In the genomic region with DNA sequence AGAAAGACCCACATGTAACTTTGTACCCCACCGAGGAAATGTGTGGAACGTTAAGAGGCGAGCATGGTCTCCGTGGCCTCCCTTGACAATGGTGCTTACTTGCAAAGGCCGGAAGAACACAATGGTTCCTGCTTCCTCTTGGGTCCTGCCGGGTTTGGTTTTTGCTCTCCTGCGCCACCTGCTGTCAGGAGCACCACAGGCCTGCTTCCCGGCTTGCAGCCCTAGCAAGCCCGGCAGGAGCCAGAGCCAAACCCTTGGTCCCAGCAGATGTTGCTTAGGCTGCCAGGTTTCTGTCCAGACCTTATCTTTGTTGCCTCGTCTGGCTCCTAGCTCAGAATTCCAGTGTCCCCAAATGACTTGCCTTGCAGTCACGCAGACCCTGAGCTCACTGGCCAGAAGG, we compare ENCODE assay signal across 8 mouse cellular contexts.
DNase-seq lines count a peak whose midpoint lies in the region; ATAC-seq and TF ChIP-seq lines count a peak whose summit lies in the region.

No protein-coding gene starts in this region.

- H3K9ac ChIP-seq in intestine, embryonic 14.5 days (ENCODE audit: low read length): no peak overlapping the region
- no peak overlapping the region for H3K9ac ChIP-seq in intestine, embryonic 16.5 days (ENCODE audit: low read depth, low read length)
- H3K9ac ChIP-seq in midbrain, embryonic 15.5 days: no peak overlapping the region

- H3K27ac ChIP-seq in intestine, embryonic 14.5 days (ENCODE audit: low read depth): no peak overlapping the region
- no peak overlapping the region for H3K27ac ChIP-seq in intestine, embryonic 16.5 days (ENCODE audit: low read length)
- peak overlapping the region; percentile 24; the same call in 1 of the 2 replicates for H3K27ac ChIP-seq in midbrain, embryonic 15.5 days
- no peak overlapping the region for H3K27ac ChIP-seq in spleen, adult 2 months (ENCODE audit: insufficient read depth, low read length)

- ATAC-seq in intestine, embryonic 14.5 days (replicated peaks; ENCODE audit: low FRiP score, low TSS enrichment, low read depth): peak; percentile 27; the same call in 1 of the 2 replicates
- ATAC-seq in intestine, embryonic 16.5 days: no peak; the same call in 1 of the 2 replicates
- ATAC-seq in midbrain, embryonic 15.5 days (replicated peaks): peak; percentile 47

- H3K9me3 ChIP-seq in intestine, embryonic 14.5 days (ENCODE audit: control insufficient read depth, low read length): no peaks in the 10 kb centered on the region
- H3K9me3 ChIP-seq in intestine, embryonic 16.5 days (ENCODE audit: control insufficient read depth, low read length): no peaks in the 10 kb centered on the region
- no peaks in the 10 kb centered on the region for H3K9me3 ChIP-seq in midbrain, embryonic 15.5 days

- no peaks in the 10 kb centered on the region for H3K27me3 ChIP-seq in intestine, embryonic 14.5 days (replicated peaks; ENCODE audit: control insufficient read depth, insufficient read depth, low read length)
- no peaks in the 10 kb centered on the region for H3K27me3 ChIP-seq in intestine, embryonic 16.5 days (replicated peaks; ENCODE audit: control insufficient read depth, insufficient read depth, low read length)
- no peaks in the 10 kb centered on the region for H3K27me3 ChIP-seq in midbrain, embryonic 15.5 days (replicated peaks)
- no peaks in the 10 kb centered on the region for H3K27me3 ChIP-seq in spleen, adult 2 months (ENCODE audit: control insufficient read depth, insufficient read depth, low read length)

- intact Hi-C loops in left cerebral cortex, postnatal 4 days (cut with DNase I): loop anchor here (5.0 to 10.0 kb wide), 2 partner anchors 84 to 227 kb away; no protein-coding TSS in a partner anchor

- TF ChIP-seq CTCF in spleen, adult 2 months (IDR thresholded peaks at IDR 0.05; ENCODE audit: extremely low read depth, insufficient read depth, insufficient read length, insufficient replicate concordance): peak; percentile 70; the same call in 1 of the 2 replicates

- no peaks in the 10 kb centered on the region for H3K36me3 ChIP-seq in intestine, embryonic 14.5 days (ENCODE audit: control insufficient read depth, insufficient read depth, low read length)
- H3K36me3 ChIP-seq in intestine, embryonic 16.5 days (ENCODE audit: control insufficient read depth, insufficient read depth, low read length): no peaks in the 10 kb centered on the region
- H3K36me3 ChIP-seq in midbrain, embryonic 15.5 days (replicated peaks): no peaks in the 10 kb centered on the region
- no peaks in the 10 kb centered on the region for H3K36me3 ChIP-seq in spleen, adult 2 months (ENCODE audit: control insufficient read depth, insufficient read depth, low read length)

- no peak overlapping the region for H3K4me2 ChIP-seq in intestine, embryonic 14.5 days (ENCODE audit: low read length)
- H3K4me2 ChIP-seq in intestine, embryonic 16.5 days (ENCODE audit: low read depth, low read length): no peak overlapping the region
- no peak overlapping the region for H3K4me2 ChIP-seq in midbrain, embryonic 15.5 days

- WGBS in intestine, embryonic 14.5 days: 20% methylated on average over 11 of the region's 11 CpGs
- WGBS in intestine, embryonic 16.5 days: 17% methylated on average over 11 of the region's 11 CpGs
- WGBS in midbrain, embryonic 15.5 days: 4% methylated on average over 11 of the region's 11 CpGs
- 20% methylated on average over 11 of the region's 11 CpGs for WGBS in spleen, adult 2 months

- peak; percentile 93 for DNase-seq in intestine, embryonic 14.5 days (ENCODE audit: low spot score)
- peak; percentile 89 for DNase-seq in embryo, embryonic 11 days
- DNase-seq in gastrocnemius, postnatal 4 days (ENCODE audit: low spot score in 2 of 2): peak; percentile 86 to 93
- DNase-seq in kidney, adult 11 months: peak; percentile 79
- peak; percentile 95 for DNase-seq in left cerebral cortex, postnatal 4 days
- DNase-seq in spleen, adult 2 months (ENCODE audit: low read depth in 1 of 2, low spot score in 2 of 2): peak; percentile 18 to 61

- H3K4me1 ChIP-seq in intestine, embryonic 14.5 days (replicated peaks; ENCODE audit: control insufficient read depth, insufficient read depth, low read length): 0 out of 2 replicates have a peak, but pooled peaks cover 3% of the 10 kb centered on the region
- no peaks in the 10 kb centered on the region for H3K4me1 ChIP-seq in intestine, embryonic 16.5 days (ENCODE audit: control insufficient read depth, insufficient read depth, low read length)
- peaks cover 12% of the 10 kb centered on the region; the same call in 1 of the 2 replicates for H3K4me1 ChIP-seq in midbrain, embryonic 15.5 days
- no peaks in the 10 kb centered on the region for H3K4me1 ChIP-seq in spleen, adult 2 months (ENCODE audit: control insufficient read depth, insufficient read depth, insufficient read length)

- no peak for TF ChIP-seq POLR2A in spleen, adult 2 months (IDR thresholded peaks at IDR 0.05; ENCODE audit: low read depth, low read length)

- no peak overlapping the region for H3K4me3 ChIP-seq in intestine, embryonic 14.5 days (ENCODE audit: low read depth, low read length)
- no peak overlapping the region for H3K4me3 ChIP-seq in intestine, embryonic 16.5 days (ENCODE audit: low read length)
- H3K4me3 ChIP-seq in midbrain, embryonic 15.5 days: no peak overlapping the region
- H3K4me3 ChIP-seq in spleen, adult 2 months (ENCODE audit: extremely low read depth, insufficient read depth, insufficient read length): no peak overlapping the region

Comparison
In these comparisons a context has a peak if more than half of its experiments do, and no peak if none do; other contexts are left out.
1. DNase-seq: peak in every context shown above with its lines; median percentile 95 in left cerebral cortex, postnatal 4 days; 93 in intestine, embryonic 14.5 days; 90 in gastrocnemius, postnatal 4 days; 89 in embryo, embryonic 11 days; 79 in kidney, adult 11 months; 40 in spleen, adult 2 months.